Mouse (Mus musculus) myocyte (in vitro differentiated cells): Measurements from ENCODE around the gene Gm45140.

Experiments
- E2F4 ChIP-seq: IDR thresholded peaks from one replicate; pipeline ENCODE4 v1.6.1; 2011; ENCODE audit warnings: mild to moderate bottlenecking, control low read depth, moderate library complexity; ENCODE audit not compliant: insufficient read depth
- MAX ChIP-seq: IDR thresholded peaks from one replicate; pipeline ENCODE4 v1.6.1; 2011; ENCODE audit warnings: low read depth, mild to moderate bottlenecking, control low read depth
- MYOD1 ChIP-seq, 3 experiments: IDR thresholded peaks; one replicate each; pipeline ENCODE4 v1.6.1; 2011; ENCODE audit warnings: control low read depth in 2 of 3, low read depth in 2 of 3, mild to moderate bottlenecking in 2 of 3, moderate library complexity in 1 of 3; ENCODE audit not compliant: insufficient read length in 2 of 3, control insufficient read depth in 1 of 3
- MYOG ChIP-seq, 3 experiments: IDR thresholded peaks; one replicate each; pipeline ENCODE4 v1.6.1; 2011; ENCODE audit warnings: control low read depth in 2 of 3, low read depth in 2 of 3, mild to moderate bottlenecking in 2 of 3; ENCODE audit not compliant: insufficient read length in 2 of 3, control insufficient read depth in 1 of 3, insufficient read depth in 1 of 3
- POLR2A ChIP-seq: IDR thresholded peaks from one replicate; pipeline ENCODE4 v1.6.1; 2011; ENCODE audit warnings: low read depth, mild to moderate bottlenecking, control low read depth, moderate library complexity; ENCODE audit not compliant: insufficient read length
- POLR2AphosphoS2 ChIP-seq: IDR thresholded peaks from one replicate; pipeline ENCODE4 v1.6.1; 2011; ENCODE audit warnings: low read depth, control low read depth; ENCODE audit not compliant: insufficient read length
- SRF ChIP-seq: IDR thresholded peaks from one replicate; pipeline ENCODE4 v1.6.1; 2011; ENCODE audit warnings: low read depth; ENCODE audit not compliant: control insufficient read depth, insufficient read length
- TCF12 ChIP-seq: IDR thresholded peaks from one replicate; pipeline ENCODE4 v1.6.1; 2011; ENCODE audit warnings: mild to moderate bottlenecking, control low read depth; ENCODE audit not compliant: poor library complexity, insufficient read depth, severe bottlenecking
- TCF3 ChIP-seq: IDR thresholded peaks from one replicate; pipeline ENCODE4 v1.6.1; 2011; ENCODE audit warnings: low read depth, control low read depth; ENCODE audit not compliant: insufficient read length
- USF1 ChIP-seq: IDR thresholded peaks from one replicate; pipeline ENCODE4 v1.6.1; 2011; ENCODE audit warnings: low read depth, mild to moderate bottlenecking, control low read depth, moderate library complexity

- TF ChIP-seq MAX (no peak), USF1 (no peak), POLR2A (no peak), POLR2AphosphoS2 (no peak), MYOD1 (IDR thresholded peaks at IDR 0.05; ENCODE audit: control insufficient read depth in 1 of 3, insufficient read length in 2 of 3, low read depth in 2 of 3) (no peak), SRF (no peak), MYOG (IDR thresholded peaks at IDR 0.05; ENCODE audit: control insufficient read depth in 1 of 3, insufficient read depth in 1 of 3, insufficient read length in 2 of 3, low read depth in 2 of 3) (no peak), E2F4 (no peak), TCF3 (no peak), TCF12 (no peak)
These were observed 21.5 kb upstream of the Gm45140 start for GRCm38 (mm10) chr6:87857071-87857470.
